Mouse (Mus musculus) CD8-positive naive resting alpha-beta T cell, adult 2 months (primary cell): ENCODE data around the gene Tmem131.

Experiments used
- DNase-seq, 2 experiments: peaks; one replicate each; pipeline ENCODE4 v3.0.0; 2022; ENCODE audit warnings: low read depth in 2 of 2, low spot score in 2 of 2

The Tmem131 gene

GRCm38 (mm10) chr1:36892461-36892860 lies 51.0 kb downstream of the Tmem131 start:
- DNase-seq, result no peak

- DNase-seq, result no peak
Observed at GRCm38 (mm10) chr1:36889016-36889415, 54.5 kb downstream of the Tmem131 start.

- DNase-seq, result no peak
Observed at GRCm38 (mm10) chr1:36887172-36887571, 56.3 kb downstream of the Tmem131 start.

GRCm38 (mm10) chr1:36886489-36886888 lies 57.0 kb downstream of the Tmem131 start:
- DNase-seq, result no peak

- DNase-seq, result no peak
Observed at GRCm38 (mm10) chr1:36884536-36884935, 58.9 kb downstream of the Tmem131 start.

- DNase-seq, result peak in 1 of 2 experiments; percentile 17
Observed at GRCm38 (mm10) chr1:36883805-36884204, 59.7 kb downstream of the Tmem131 start.

GRCm38 (mm10) chr1:36879154-36879553 lies 64.3 kb downstream of the Tmem131 start:
- no peak for DNase-seq

- DNase-seq, result no peak
Observed at GRCm38 (mm10) chr1:36877126-36877525, 66.3 kb downstream of the Tmem131 start.

GRCm38 (mm10) chr1:36874874-36875561 lies 68.4 kb downstream of the Tmem131 start:
- DNase-seq, result no peak

GRCm38 (mm10) chr1:36871238-36871637 lies 72.2 kb downstream of the Tmem131 start:
- DNase-seq, result no peak

GRCm38 (mm10) chr1:36870518-36870917 lies 72.9 kb downstream of the Tmem131 start:
- DNase-seq, result no peak

- DNase-seq, result no peak
Observed at GRCm38 (mm10) chr1:36864757-36865156, 78.7 kb downstream of the Tmem131 start.

GRCm38 (mm10) chr1:36861775-36862174 lies 81.7 kb downstream of the Tmem131 start:
- no peak for DNase-seq

GRCm38 (mm10) chr1:36860876-36861275 lies 82.6 kb downstream of the Tmem131 start:
- no peak for DNase-seq

- no peak for DNase-seq
Observed at GRCm38 (mm10) chr1:36860431-36860849, 83.0 kb downstream of the Tmem131 start.

- no peak for DNase-seq
Observed at GRCm38 (mm10) chr1:36857081-36857480, 86.4 kb downstream of the Tmem131 start.

GRCm38 (mm10) chr1:36854198-36854765 lies 89.2 kb downstream of the Tmem131 start:
- DNase-seq, result no peak

- DNase-seq, result no peak
Observed at GRCm38 (mm10) chr1:36852085-36852484, 91.4 kb downstream of the Tmem131 start.

- no peak for DNase-seq
Observed at GRCm38 (mm10) chr1:36851392-36851791, 92.1 kb downstream of the Tmem131 start.

- DNase-seq, result no peak
Observed at GRCm38 (mm10) chr1:36848036-36848435, 95.4 kb downstream of the Tmem131 start.

GRCm38 (mm10) chr1:36847276-36847675 lies 96.2 kb downstream of the Tmem131 start:
- no peak for DNase-seq

- DNase-seq, result no peak
Observed at GRCm38 (mm10) chr1:36845031-36845430, 98.4 kb downstream of the Tmem131 start.

GRCm38 (mm10) chr1:36841806-36842205 lies 101.7 kb downstream of the Tmem131 start:
- DNase-seq, result no peak
